Mouse (Mus musculus) lung, postnatal 36 days (tissue): ENCODE measurements around the gene Gm2431.
"Not testable (repeated sequence)": the region's sequence is repeated elsewhere in the genome, so short reads cannot be mapped to it uniquely, and the experiment has no call there.

Source experiments
- DNase-seq: peaks from one replicate; pipeline ENCODE4 v3.0.0; 2022; ENCODE audit warnings: mixed read lengths

The Gm2431 gene

GRCm38 (mm10) chr7:142258254-142258653 is at the start of gene Gm2431:
Gene Gm2431 (minus strand): TSS chr7:142258354.
- DNase-seq: not testable (repeated sequence)

- not testable (repeated sequence) for DNase-seq
Measured at GRCm38 (mm10) chr7:142303929-142304328, 45.8 kb upstream of the Gm2431 start.

- DNase-seq: no peak
Measured at GRCm38 (mm10) chr7:142303249-142303648, 45.1 kb upstream of the Gm2431 start, which contains the start of gene Krtap5-4. Gene Krtap5-4 (plus strand): TSS chr7:142303549.

DNA sequence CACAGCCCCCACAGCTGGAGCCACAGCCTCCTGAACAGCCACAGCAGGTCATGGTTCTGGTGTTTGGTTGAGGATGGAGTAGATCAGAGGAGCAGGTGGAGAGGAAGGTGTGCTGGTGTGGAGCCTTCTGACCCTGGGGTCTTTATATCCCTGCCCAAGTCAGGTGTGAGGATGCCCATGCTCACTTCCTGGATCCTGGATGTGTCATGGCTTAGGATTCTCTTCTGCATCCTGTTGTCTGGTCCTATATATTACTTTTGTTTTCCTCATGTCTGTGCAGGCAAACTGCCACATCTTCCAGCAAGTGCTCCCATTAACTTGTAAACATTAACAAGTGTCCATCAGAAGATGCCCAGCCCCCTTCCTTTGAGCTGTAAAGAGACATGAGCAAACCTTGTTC is 38.9 kb upstream of the Gm2431 start, which contains the start of gene Krtap5-1:
Gene Krtap5-1, minus strand, starts transcription at position 101 of the 400 bp plus-strand sequence.
- DNase-seq: not testable (repeated sequence)

DNA sequence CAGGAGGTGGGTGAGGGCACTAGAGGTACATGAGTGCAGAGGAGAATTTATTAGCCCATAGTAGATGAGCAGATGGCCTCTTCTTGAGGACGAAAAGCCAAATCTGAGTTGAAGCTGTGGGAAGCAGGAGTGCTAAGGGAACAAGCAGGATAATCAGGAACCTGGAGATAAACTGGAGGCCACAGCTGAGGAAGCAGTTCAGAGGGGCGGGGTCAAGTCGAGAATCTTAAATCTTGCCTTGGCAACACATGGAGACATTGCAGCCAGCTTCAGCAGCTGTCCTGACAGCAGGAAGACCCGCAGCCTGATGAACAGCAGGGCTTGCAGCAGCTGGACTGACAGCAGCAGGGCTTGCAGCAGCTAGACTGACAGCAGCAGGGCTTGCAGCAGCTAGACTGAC is 38.0 kb upstream of the Gm2431 start:
- DNase-seq: not testable (repeated sequence)

DNA sequence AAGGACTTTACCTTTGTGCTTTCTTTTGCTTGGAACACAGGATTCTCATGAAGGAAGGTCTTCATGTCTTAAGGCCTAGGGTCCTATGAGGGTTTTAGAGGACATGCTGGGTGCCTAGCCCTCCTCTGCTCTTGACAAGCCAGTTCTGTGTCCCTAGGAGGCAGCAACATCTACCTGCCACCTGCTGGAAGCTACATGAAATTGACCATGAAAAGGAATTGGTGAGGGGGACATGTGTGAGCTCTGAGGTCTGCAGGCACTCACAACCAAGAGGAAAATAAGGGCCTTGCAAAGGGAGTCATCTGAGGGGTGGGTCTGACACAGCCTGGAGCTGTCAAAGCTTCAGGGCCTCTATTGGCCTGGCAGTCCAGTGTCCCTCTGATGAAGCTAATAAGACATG is 37.3 kb upstream of the Gm2431 start:
- no peak for DNase-seq

DNA sequence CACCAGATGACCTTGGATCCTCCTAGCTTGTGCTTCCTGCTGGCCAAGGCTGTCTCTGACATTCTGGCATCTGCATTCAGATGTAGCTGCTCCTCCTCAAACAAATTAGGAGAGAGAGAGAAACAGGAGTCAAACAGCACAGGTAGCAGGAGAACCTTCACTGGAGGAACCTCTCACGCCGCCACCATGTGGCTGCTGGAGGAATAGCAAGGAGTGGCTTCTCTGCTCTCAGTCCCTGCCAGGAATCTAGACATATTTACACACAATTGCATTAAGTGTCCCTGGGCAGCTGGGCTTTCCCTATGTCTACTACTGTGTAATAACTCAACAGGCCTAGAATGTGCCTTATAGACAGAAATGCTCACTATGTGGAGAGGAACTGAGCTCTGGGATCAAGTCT is 35.7 kb upstream of the Gm2431 start:
- DNase-seq: peak; percentile 46

DNA sequence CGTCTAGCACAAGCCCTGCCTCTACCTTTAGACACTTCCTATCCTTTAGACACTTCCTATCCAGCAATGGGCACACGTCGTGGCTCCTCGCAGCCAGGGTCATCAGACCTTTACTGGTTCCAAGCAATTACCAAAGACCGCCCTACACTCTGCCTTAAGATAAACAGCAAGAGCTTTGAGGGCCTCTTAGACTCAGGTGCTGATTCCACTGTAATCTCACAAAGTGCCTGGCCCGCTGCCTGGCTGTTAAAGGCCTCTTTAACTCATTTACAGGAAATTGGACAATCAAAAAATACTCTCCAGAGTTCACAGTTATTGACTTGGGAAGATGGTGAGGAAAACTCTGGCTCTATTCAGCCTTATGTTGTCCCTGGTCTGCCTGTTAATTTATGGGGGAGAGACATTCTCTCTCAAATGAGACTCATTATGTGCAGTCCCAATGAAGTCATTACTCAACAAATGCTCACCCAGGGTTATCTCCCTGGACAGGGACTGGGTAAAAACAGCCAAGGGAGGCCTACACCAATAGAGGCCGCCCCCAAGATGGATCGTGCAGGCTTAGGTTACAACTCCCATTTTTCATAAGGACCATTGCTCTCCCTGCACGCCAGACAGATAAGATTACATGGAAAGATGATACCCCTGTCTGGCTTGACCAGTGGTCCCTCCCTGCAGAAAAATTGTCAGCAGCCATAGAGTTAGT is 27.9 kb upstream of the Gm2431 start:
- DNase-seq: peak; percentile 82

DNA sequence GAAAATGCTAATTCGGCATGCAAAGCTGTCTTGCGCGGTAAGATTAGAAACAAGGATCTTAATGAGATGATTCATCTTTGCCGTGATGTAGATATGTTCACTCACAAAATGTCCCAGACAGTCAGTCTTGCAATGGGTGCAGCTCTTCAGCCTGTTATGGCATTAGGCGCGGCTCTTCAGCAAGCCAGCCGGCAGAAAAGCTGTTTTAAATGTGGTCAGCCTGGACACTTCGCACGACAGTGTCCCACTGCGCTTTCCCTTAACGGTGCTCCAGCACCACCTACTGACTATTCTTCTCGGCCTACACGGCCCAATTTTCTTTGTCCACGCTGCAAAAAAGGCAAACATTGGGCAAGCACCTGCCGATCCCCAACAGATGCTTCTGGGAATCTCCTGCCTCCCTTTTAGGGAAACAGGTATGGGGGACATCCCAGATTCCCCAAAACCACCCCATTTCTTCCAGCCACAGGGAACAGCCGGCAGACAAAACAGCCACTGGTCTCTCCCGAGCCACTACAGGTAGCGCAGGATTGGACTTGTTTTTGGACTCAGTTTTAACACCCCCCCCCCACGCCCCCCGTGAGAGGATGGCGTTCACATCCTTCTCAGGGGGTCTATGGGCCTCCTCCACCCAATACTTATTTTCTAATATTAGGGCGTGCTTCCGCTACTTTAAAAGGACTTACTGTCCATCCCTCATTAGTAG is 27.1 kb upstream of the Gm2431 start:
- DNase-seq: peak; percentile 54

GRCm38 (mm10) chr7:142284615-142285080 is 26.5 kb upstream of the Gm2431 start:
- peak; percentile 96 for DNase-seq

- peak; percentile 58 for DNase-seq
Measured at GRCm38 (mm10) chr7:142284023-142284591, 26.0 kb upstream of the Gm2431 start.

DNA sequence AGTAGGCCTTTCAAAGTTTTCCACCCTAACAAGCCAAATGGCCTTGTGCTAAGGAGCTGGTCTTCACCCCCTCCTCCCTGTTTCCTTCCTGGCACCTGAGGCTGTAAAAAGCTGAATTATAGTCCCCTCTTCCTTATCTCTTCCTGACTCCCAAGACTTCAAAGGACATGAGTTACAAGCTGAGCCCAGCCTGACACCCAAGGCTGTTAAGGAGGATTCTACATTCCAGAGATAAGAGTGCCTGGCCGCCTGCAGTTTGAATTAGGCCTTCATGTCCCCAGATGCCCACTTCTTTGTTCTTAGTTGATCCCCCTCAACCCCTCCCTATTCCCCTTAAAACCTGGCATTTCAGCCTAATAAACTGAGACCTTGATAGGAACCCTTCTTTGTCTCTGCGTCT is 24.7 kb upstream of the Gm2431 start:
- not testable (repeated sequence) for DNase-seq

GRCm38 (mm10) chr7:142279291-142279690 is 21.1 kb upstream of the Gm2431 start:
- not testable (repeated sequence) for DNase-seq

DNA sequence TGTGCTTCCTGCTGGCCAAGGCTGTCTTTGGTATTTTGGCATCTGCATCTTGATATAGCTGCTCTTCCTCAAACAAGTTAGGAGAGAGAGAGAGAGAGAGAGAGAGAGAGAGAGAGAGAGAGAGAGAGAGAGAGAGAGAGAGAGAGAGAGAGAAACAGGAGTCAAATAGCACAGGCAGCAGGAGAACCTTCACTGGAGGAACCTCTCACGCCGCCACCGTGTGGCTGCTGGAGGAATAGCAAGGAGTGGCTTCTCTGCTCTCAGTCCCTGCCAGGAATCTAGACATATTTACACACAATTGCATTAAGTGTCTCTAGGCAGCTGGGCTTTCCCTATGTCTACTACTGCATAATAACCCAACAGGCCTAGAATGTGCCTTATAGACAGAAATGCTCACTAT is 20.0 kb upstream of the Gm2431 start:
- peak; percentile 79 for DNase-seq

DNA sequence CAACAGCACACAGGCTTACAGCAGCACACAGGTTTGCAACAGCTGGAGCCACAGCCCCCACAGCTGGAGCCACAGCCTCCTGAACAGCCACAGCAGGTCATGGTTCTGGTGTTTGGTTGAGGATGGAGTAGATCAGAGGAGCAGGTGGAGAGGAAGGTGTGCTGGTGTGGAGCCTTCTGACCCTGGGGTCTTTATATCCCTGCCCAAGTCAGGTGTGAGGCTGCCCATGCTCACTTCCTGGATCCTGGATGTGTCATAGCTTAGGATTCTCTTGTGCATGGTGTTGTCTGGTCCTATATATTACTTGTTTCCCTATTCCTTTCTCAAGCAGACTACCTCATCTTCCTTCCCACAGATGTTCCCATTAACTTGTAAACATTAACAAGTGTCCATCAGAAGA is 16.1 kb upstream of the Gm2431 start, which contains the start of gene Gm4559:
Gene Gm4559, minus strand, starts transcription at position 101 of the 400 bp plus-strand sequence.
- not testable (repeated sequence) for DNase-seq

DNA sequence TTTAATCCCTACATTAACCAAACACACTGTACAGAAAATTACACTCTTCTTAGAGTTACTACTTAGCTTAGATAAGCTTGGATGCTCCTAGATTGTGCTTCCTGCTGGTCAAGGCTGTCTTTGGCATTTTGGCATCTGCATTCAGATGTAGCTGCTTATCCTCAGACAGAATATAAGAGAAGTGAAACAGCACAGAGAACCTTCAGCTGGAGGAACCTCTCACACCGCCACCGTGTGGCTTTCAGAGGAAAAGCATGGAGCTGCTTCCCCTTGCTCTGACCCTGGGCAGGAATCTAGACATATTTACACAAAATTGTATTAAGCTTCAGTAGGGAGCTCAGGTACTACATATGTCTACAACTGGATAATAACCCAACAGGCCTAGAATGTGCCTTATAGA is 2.6 kb downstream of the Gm2431 start:
- peak; percentile 30 for DNase-seq

DNA sequence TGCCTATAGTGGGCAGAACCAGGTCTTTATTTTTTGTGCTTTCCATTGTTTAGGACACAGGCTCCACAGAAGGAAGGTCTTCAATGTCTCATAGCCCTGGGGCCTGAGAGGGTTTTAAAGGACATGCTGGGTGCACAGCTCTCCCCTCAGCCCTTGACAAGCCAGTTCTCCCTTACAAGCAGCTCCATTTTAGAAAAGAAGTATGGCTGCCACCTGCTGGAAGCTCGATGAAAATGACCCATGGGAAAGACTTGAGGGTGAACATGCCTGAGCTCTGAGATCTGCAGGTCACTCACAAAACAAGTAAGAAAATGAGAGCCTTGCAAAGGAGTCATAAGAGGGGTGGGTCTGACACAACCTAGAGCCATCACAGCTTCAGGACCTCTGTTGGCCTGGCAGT is 8.3 kb downstream of the Gm2431 start:
- peak; percentile 25 for DNase-seq

DNA sequence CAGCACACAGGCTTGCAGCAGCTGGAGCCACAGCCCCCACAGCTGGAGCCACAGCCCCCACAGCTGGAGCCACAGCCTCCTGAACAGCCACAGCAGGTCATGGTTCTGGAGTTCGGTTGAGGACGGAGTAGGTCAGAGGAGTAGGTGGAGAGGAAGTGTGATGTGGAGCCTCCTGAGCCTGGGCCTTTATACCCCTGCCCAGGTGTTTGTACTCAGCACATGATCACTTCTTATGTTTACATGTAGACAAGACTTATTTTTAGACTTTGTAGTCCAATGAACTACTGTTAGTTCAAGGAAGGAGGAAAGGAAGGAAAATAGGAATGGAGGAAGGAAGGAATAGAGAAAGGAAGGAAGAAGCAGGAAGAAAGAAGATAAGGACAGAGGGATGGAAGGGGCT is 17.2 kb downstream of the Gm2431 start, which contains the start of gene Gm40460:
Gene Gm40460, minus strand, starts transcription at position 101 of the 400 bp plus-strand sequence.
- no peak for DNase-seq

- DNase-seq: no peak
Measured at GRCm38 (mm10) chr7:142231540-142231939, 26.6 kb downstream of the Gm2431 start.

GRCm38 (mm10) chr7:142229871-142230270 is 28.3 kb downstream of the Gm2431 start, which contains the start of gene Krtap5-5:
Gene Krtap5-5 (minus strand): TSS chr7:142229971.
- not testable (repeated sequence) for DNase-seq

DNA sequence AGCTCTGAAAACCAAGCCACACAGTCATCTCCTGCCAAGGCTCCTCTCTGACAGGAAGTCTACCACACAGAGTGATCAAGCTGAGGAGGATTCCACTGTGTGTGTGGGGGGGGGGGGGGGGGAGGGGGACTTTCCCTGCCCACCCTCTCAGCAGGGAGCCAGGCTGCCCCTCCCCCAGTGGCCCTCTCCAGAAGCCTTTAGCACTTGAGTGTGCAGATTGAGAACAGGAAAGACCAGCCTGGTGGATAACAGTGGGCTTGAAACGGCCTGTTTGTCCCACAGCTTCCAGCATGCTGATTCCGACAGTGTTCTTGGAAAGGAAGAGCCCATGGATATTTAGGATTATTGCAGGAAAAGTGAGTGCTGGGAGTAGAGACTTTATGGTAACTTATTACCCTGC is 33.6 kb downstream of the Gm2431 start:
- no peak for DNase-seq

GRCm38 (mm10) chr7:142212136-142212535 is 46.0 kb downstream of the Gm2431 start:
- DNase-seq: not testable (repeated sequence)

- no peak for DNase-seq
Measured at GRCm38 (mm10) chr7:142211559-142211958, 46.6 kb downstream of the Gm2431 start, which contains the start of gene Gm7579. Gene Gm7579 (plus strand): TSS chr7:142211859.
